Mouse (Mus musculus) CH12.LX (cell line): ENCODE results near the gene Clint1. TPM values are rescaled to one million over a fixed set of nuclear protein-coding genes. Genes with fewer than 3 reads are reported as not detected.

ENCODE experiments used
- DNase-seq: peaks from one replicate; pipeline ENCODE4 v3.0.0-alpha.2; 2013; ENCODE audit errors: extremely low read depth
- H3K27ac ChIP-seq: 2 replicates; pipeline ENCODE4 v1.5.1; 2012; ENCODE audit warnings: low read depth, mild to moderate bottlenecking, control low read depth, moderate library complexity; ENCODE audit not compliant: insufficient read depth
- H3K27me3 ChIP-seq: replicated peaks from 2 replicates; pipeline ENCODE3; 2012; ENCODE audit warnings: inconsistent platforms
- H3K36me3 ChIP-seq, 2 experiments: replicated peaks in 1 of 2; 2 replicates each; pipeline versions ENCODE3 to v1.6.1; 2012; ENCODE audit warnings: inconsistent platforms in 1 of 2, low read length in 1 of 2, mild to moderate bottlenecking in 1 of 2, mixed read lengths in 1 of 2, moderate library complexity in 1 of 2; ENCODE audit not compliant: control insufficient read depth in 1 of 2, insufficient read depth in 1 of 2
- H3K4me1 ChIP-seq, 2 experiments: 2 replicates each; pipeline ENCODE4 v1.6.1; 2012; ENCODE audit warnings: inconsistent platforms in 1 of 2, moderate library complexity in 1 of 2; ENCODE audit not compliant: insufficient read depth in 2 of 2, control insufficient read depth in 1 of 2
- H3K4me2 ChIP-seq: 2 replicates; pipeline ENCODE4 v1.6.1; 2012; ENCODE audit warnings: low read depth, mild to moderate bottlenecking, control low read depth; ENCODE audit not compliant: poor library complexity, insufficient read depth, severe bottlenecking
- H3K4me3 ChIP-seq, 3 experiments: fragments of 150-350 bp in 1 of 3; sonication (generic) in 1 of 3; replicated peaks in 1 of 3; 2 replicates each; pipeline versions ENCODE3 to v1.5.1; 2011 to 2012; ENCODE audit warnings: low read depth in 2 of 3, low read length in 2 of 3, mild to moderate bottlenecking in 2 of 3, moderate library complexity in 2 of 3, control low read depth in 1 of 3, improper control_type of control experiment in 1 of 3, inconsistent platforms in 1 of 3, mixed read lengths in 1 of 3; ENCODE audit not compliant: poor library complexity in 1 of 3
- H3K79me2 ChIP-seq: replicated peaks from 2 replicates; pipeline ENCODE4 v1.6.1; 2012; ENCODE audit warnings: mild to moderate bottlenecking, moderate library complexity; ENCODE audit not compliant: control insufficient read depth, poor library complexity, insufficient read depth, severe bottlenecking; ENCODE audit errors: extremely low read depth
- H3K9ac ChIP-seq: 2 replicates; pipeline ENCODE4 v1.6.1; 2012; ENCODE audit warnings: low read depth, mild to moderate bottlenecking, control low read depth, moderate library complexity; ENCODE audit not compliant: insufficient read depth
- H3K9me3 ChIP-seq: replicated peaks from 2 replicates; pipeline ENCODE3; 2012; ENCODE audit warnings: low read length, inconsistent platforms, mixed read lengths
- CTCF ChIP-seq, 2 experiments: IDR thresholded peaks in 1 of 2; conservative IDR thresholded peaks in 1 of 2; 2 replicates each; pipeline ENCODE4 v1.5.1; 2011 to 2012; ENCODE audit warnings: low read depth in 2 of 2, low read length in 2 of 2, improper control_type of control experiment in 1 of 2, inconsistent platforms in 1 of 2, mild to moderate bottlenecking in 1 of 2, moderate library complexity in 1 of 2
- E2F4 ChIP-seq: IDR thresholded peaks from 2 replicates; pipeline ENCODE4 v1.6.1; 2011; ENCODE audit warnings: low read depth, low read length, improper control_type of control experiment; ENCODE audit not compliant: insufficient replicate concordance
- EP300 ChIP-seq: IDR thresholded peaks from 2 replicates; pipeline ENCODE4 v1.6.1; 2011; ENCODE audit warnings: low read length, improper control_type of control experiment
- ETS1 ChIP-seq: conservative IDR thresholded peaks from 2 replicates; pipeline ENCODE4 v1.6.1; 2012; ENCODE audit warnings: low read depth, mild to moderate bottlenecking, inconsistent platforms, low read length, improper control_type of control experiment, moderate library complexity
- HCFC1 ChIP-seq: IDR thresholded peaks from 2 replicates; pipeline ENCODE4 v1.6.1; 2012; ENCODE audit warnings: low read depth, mild to moderate bottlenecking, inconsistent platforms, low read length, improper control_type of control experiment
- JUND ChIP-seq: conservative IDR thresholded peaks from 2 replicates; pipeline ENCODE4 v1.6.1; 2011; ENCODE audit warnings: low read depth, low read length, improper control_type of control experiment
- MAFK ChIP-seq: IDR thresholded peaks from 2 replicates; pipeline ENCODE4 v1.6.1; 2011; ENCODE audit warnings: low read length, improper control_type of control experiment; ENCODE audit not compliant: insufficient replicate concordance
- MEF2A ChIP-seq: IDR thresholded peaks from 2 replicates; pipeline ENCODE4 v1.6.1; 2014; ENCODE audit warnings: low read depth, mild to moderate bottlenecking, inconsistent platforms, low read length, improper control_type of control experiment, borderline replicate concordance
- MXI1 ChIP-seq: IDR thresholded peaks from 2 replicates; pipeline ENCODE4 v1.6.1; 2011; ENCODE audit warnings: mild to moderate bottlenecking, low read depth, low read length, improper control_type of control experiment
- POLR2A ChIP-seq: IDR thresholded peaks from 2 replicates; pipeline ENCODE4 v1.6.1; 2011; ENCODE audit warnings: low read depth, mild to moderate bottlenecking, improper control_type of control experiment, low read length
- POLR2AphosphoS2 ChIP-seq: IDR thresholded peaks from 2 replicates; pipeline ENCODE4 v1.6.1; 2011; ENCODE audit warnings: low read depth, low read length, improper control_type of control experiment
- RAD21 ChIP-seq: IDR thresholded peaks from 2 replicates; pipeline ENCODE4 v1.6.1; 2011; ENCODE audit warnings: low read depth, mild to moderate bottlenecking, low read length, improper control_type of control experiment, moderate library complexity
- SIN3A ChIP-seq: IDR thresholded peaks from 2 replicates; pipeline ENCODE4 v1.6.1; 2012; ENCODE audit warnings: low read length, improper control_type of control experiment, inconsistent platforms
- TCF12 ChIP-seq: IDR thresholded peaks from 2 replicates; pipeline ENCODE4 v1.6.1; 2014; ENCODE audit warnings: low read depth, mild to moderate bottlenecking, inconsistent platforms, low read length, improper control_type of control experiment
- UBTF ChIP-seq: IDR thresholded peaks from 2 replicates; pipeline ENCODE4 v1.6.1; 2012; ENCODE audit warnings: low read depth, mild to moderate bottlenecking, inconsistent platforms, low read length, improper control_type of control experiment, moderate library complexity
- ZMIZ1 ChIP-seq: IDR thresholded peaks from 2 replicates; pipeline ENCODE4 v1.6.1; 2012; ENCODE audit warnings: low read depth, mild to moderate bottlenecking, inconsistent platforms, low read length, improper control_type of control experiment
- ZNF384 ChIP-seq: IDR thresholded peaks from 2 replicates; pipeline ENCODE4 v1.6.1; 2012; ENCODE audit warnings: low read depth, low read length, improper control_type of control experiment, inconsistent platforms
- dilution Hi-C: fragments of 300-500 bp; cut with MboI; formaldehyde crosslinking; loops from 2 replicates; pipeline ENCODE4 v1.14.3; 2020; ENCODE audit warnings: low sequenced_read_pairs; ENCODE audit not compliant: extremely low pct_unique_long_range_greater_than_20kb, extremely low pct_ligation_motif_present
- in situ Hi-C: fragments of 300-500 bp; cut with MboI; formaldehyde crosslinking; loops from 3 replicates; pipeline ENCODE4 v1.14.3; 2019; ENCODE audit warnings: low sequenced_read_pairs, low pct_ligation_motif_present, low pct_unique_long_range_greater_than_20kb, mixed read lengths
- polyA plus RNA-seq: library from polyadenylated mRNA; unstranded; fragments of >175 nt; gene quantifications from 2 replicates; pipeline ENCODE4 v1.2.1, GENCODE M21; 2012; ENCODE audit warnings: low read depth; ENCODE audit not compliant: insufficient read length
- total RNA-seq, 2 experiments: library from RNA; depleted of rRNA; stranded (reverse); fragments of 300-350 nt in 1 of 2; fragments of >200 nt in 1 of 2; gene quantifications; 2 replicates each; pipeline ENCODE4 v1.2.3; 2012 to 2014

Clint1 gene
- total and polyA plus RNA-seq, 3 experiments = 54.1 to 137 (median 98.5) TPM

- Histone ChIP-seq H3K4me3 (no peak overlapping the region), H3K79me2 (no peaks in the 10 kb centered on the region), H3K4me1 (no peaks in the 10 kb centered on the region), H3K9ac (no peak overlapping the region), H3K36me3 (peaks cover 2 to 39% of the 10 kb centered on the region in 2 experiments), H3K27ac (no peak overlapping the region)
- in situ Hi-C loops = no loop called here
- no peak for DNase-seq
- TF ChIP-seq POLR2AphosphoS2 = 0 out of 2 replicates have a peak, but pooled peaks have one; percentile 33
- TF ChIP-seq POLR2A = no peak
- TF ChIP-seq, all 38 proteins: peak for 1
- Histone ChIP-seq H3K4me2 (no peak overlapping the region), H3K27me3 (no peaks in the 10 kb centered on the region), H3K9me3 (no peaks in the 10 kb centered on the region)
- dilution Hi-C loops = no loop called here
These were observed 75.6 kb downstream of the Clint1 start for GRCm38 (mm10) chr11:45927456-45927855.

GRCm38 (mm10) chr11:45929541-45929940, 77.7 kb downstream of the Clint1 start:
- in situ Hi-C loops (no loop called here), dilution Hi-C loops (no loop called here)
- Histone ChIP-seq H3K36me3 (peaks cover 21 to 60% of the 10 kb centered on the region in 2 experiments), H3K4me3 (no peak overlapping the region), H3K9ac (no peak overlapping the region), H3K79me2 (no peaks in the 10 kb centered on the region), H3K9me3 (no peaks in the 10 kb centered on the region), H3K27ac (no peak overlapping the region), H3K4me2 (no peak overlapping the region), H3K4me1 (no peaks in the 10 kb centered on the region), H3K27me3 (no peaks in the 10 kb centered on the region)
- TF ChIP-seq POLR2A (no peak), JUND (no peak), TCF12 (no peak)
- DNase-seq = no peak

GRCm38 (mm10) chr11:45932771-45933170, 80.9 kb downstream of the Clint1 start:
- in situ Hi-C loops = no loop called here
- DNase-seq = no peak
- no peaks in the 10 kb centered on the region for H3K9me3 ChIP-seq
- H3K4me3 ChIP-seq = no peak overlapping the region
- H3K4me2 ChIP-seq = no peak overlapping the region
- no peaks in the 10 kb centered on the region for H3K79me2 ChIP-seq
- dilution Hi-C loops = no loop called here
- no peaks in the 10 kb centered on the region for H3K4me1 ChIP-seq
- peaks cover 35 to 91% of the 10 kb centered on the region in 2 experiments for H3K36me3 ChIP-seq
- H3K27me3 ChIP-seq = no peaks in the 10 kb centered on the region
- H3K9ac ChIP-seq = no peak overlapping the region
- no peak overlapping the region for H3K27ac ChIP-seq
- TF ChIP-seq RAD21 = no peak
- TF ChIP-seq MEF2A = no peak
- no peak for TF ChIP-seq HCFC1
- no peak for TF ChIP-seq UBTF
- no peak for TF ChIP-seq ETS1
- no peak for TF ChIP-seq SIN3A
- no peak for TF ChIP-seq EP300
- no peak for TF ChIP-seq ZNF384
- TF ChIP-seq MXI1 = no peak
- no peak for TF ChIP-seq TCF12
- no peak for TF ChIP-seq MAFK
- TF ChIP-seq ZMIZ1 = no peak
- no peak for TF ChIP-seq CTCF (conservative IDR thresholded peaks at IDR 0.05 in 1 of 2, IDR thresholded peaks at IDR 0.05 in 1 of 2; ENCODE audit: low read depth in 2 of 2, low read length in 2 of 2)
- TF ChIP-seq E2F4 = no peak
